Mouse (Mus musculus) layer of hippocampus, adult 9-11 months (tissue): ENCODE measurements at regions not wholly inside any gene's neighbourhood (a gene's known extent, or its start where the extent isn't known, plus 50 kb on each side); places are given as distances from the start of the nearest gene placed in this dataset.
A peak's percentile ranks its signal among the peaks of the same experiment; 100 is the strongest.

Experiments used
- DNase-seq: peaks from one replicate; pipeline ENCODE4 v3.0.0; 2022

DNA sequence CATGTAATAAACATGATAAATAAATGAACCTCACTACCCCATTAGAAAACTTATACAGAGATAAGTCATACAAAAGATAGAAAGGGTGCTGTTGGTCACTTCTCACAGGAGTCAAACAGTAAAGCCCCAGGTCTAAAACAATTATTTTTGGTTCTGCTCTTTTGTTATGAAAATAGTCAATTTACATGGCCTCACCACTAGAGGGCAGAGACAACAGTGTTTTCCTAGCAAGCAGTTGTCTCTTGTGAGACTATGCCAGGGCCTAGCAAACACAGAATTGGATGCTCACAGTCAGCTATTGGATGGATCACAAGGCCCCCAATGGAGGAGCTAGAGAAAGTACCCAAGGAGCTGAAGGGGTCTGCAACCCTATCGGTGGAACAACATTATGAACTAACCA, 96.3 kb upstream of the 4930550L24Rik start:
- peak; percentile 3 for DNase-seq
